Mouse (Mus musculus) macrophage (primary cell): ENCODE data around the gene Mpp5. TPM values are rescaled to one million over a fixed set of nuclear protein-coding genes. Genes with fewer than 3 reads are reported as not detected.

Source experiments
- H3K27ac ChIP-seq: fragments of 350-480 bp; formaldehyde crosslinking; 2 replicates; pipeline ENCODE4 v1.9.0; 2021
- H3K36me3 ChIP-seq: fragments of 350-480 bp; formaldehyde crosslinking; 2 replicates; pipeline ENCODE4 v1.9.0; 2021; ENCODE audit errors: inconsistent target
- H3K4me3 ChIP-seq: fragments of 350-480 bp; formaldehyde crosslinking; 2 replicates; pipeline ENCODE4 v1.9.0; 2021; ENCODE audit errors: inconsistent target
- H3K79me2 ChIP-seq: fragments of 350-480 bp; formaldehyde crosslinking; 2 replicates; pipeline ENCODE4 v1.9.0; 2021; ENCODE audit errors: inconsistent target
- WGBS: methylation state at CpG from one replicate; pipeline ENCODE4 v1.1.7; 2026; ENCODE audit warnings: inconsistent platforms; ENCODE audit not compliant: missing documents; 5-methylcytosine and 5-hydroxymethylcytosine counted together
- polyA plus RNA-seq: library from polyadenylated mRNA; stranded (reverse); fragments of 250-400 nt; gene quantifications from 3 replicates; pipeline ENCODE4 v1.2.4, GENCODE M21; 2018; ENCODE audit warnings: inconsistent platforms
- total RNA-seq, 78 experiments: library from RNA; depleted of rRNA; stranded (reverse); fragments of 250-400 nt; gene quantifications; 1 replicate in 9 of 78; 2 replicates in 24 of 78; 3 replicates in 43 of 78; 4 replicates in 2 of 78; pipeline ENCODE4 v1.2.4; 2018; ENCODE audit warnings: inconsistent platforms in 56 of 78

Mpp5 gene
- 100 to 1,000 TPM in 5 of 26 experiments, 10 to 100 TPM in 21; 14.4 to 209 (median 38.3) TPM for total RNA-seq (2018; cell fraction: chromatin; rRNA removed)
- total RNA-seq (2018; cell fraction: cytosol; rRNA removed), result 10 to 100 TPM; 13.4 to 69.1 (median 22.2) TPM
- total RNA-seq (2018; cell fraction: nucleus; rRNA removed), result 100 to 1,000 TPM in 3 of 26 experiments, 10 to 100 TPM in 23; 13.8 to 124 (median 27.7) TPM
- 12.8 to 14.0 TPM (median 13.8 TPM) in 3 replicates for polyA plus RNA-seq

DNA sequence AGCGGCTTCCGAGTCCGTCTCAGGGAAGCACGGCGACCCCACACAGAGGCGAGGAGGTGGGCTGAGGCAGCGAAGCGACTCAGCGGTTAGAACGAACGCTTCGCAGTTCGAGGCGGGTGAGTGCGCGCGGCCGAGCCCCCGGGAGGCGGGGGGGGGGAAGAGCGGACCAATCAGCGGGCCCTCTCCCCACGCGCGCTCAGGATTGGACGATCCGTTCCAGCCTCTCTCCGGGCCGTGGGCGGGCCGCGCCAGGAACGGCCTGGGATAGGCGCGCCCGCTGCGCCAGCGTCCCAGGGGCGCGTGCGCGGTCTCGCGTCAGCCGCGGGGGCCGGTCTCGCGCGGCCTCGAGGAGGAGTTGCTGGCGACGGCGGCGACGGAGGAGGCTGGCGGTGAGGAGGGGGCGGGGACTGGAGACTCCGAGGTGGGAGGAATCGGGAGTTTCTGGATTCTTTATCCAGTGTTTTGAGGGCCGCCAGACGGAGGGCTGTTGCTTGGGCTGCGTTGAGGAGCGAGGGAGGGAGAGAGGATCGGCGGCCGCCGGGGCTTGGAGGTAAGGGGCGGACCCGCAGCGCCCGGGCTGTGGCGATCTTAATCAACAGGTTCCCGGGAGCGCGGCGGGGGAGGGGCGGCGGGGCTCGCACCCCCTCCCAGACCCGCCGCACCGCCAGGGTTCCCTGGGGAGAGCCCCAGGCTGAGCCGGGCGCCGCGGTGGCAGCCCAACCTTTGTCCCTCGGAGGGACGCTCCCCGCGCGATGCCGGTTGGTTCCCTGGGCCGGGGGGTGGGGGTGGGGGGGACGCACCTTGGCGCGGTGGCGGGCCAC lies at the start of gene Mpp5:
Gene Mpp5 (plus strand): TSS at position 351 of the 821 bp plus-strand sequence.
- no peaks in the 10 kb centered on the region for H3K36me3 ChIP-seq
- under 1% methylated on average over 81 of the region's 98 CpGs for WGBS
- peak within 1 kb of the TSS; percentile 17; the same call in 1 of the 2 replicates for H3K27ac ChIP-seq
- H3K79me2 ChIP-seq, result peaks cover 41% of the 10 kb centered on the region
- peak within 1 kb of the TSS; percentile 56 for H3K4me3 ChIP-seq

- no peaks in the 10 kb centered on the region for H3K36me3 ChIP-seq
- WGBS, result 43% methylated on average over 2 of the region's 2 CpGs
These were observed 30.9 kb upstream of the Mpp5 start for GRCm38 (mm10) chr12:78717783-78718182.

GRCm38 (mm10) chr12:78727723-78728122 lies 21.0 kb upstream of the Mpp5 start:
- H3K79me2 ChIP-seq, result no peaks in the 10 kb centered on the region
- no peak overlapping the region for H3K4me3 ChIP-seq
- no peak overlapping the region for H3K27ac ChIP-seq
- no peaks in the 10 kb centered on the region for H3K36me3 ChIP-seq
- WGBS, result 90% methylated on average over 4 of the region's 4 CpGs

More at GRCm38 (mm10) chr12:78717783-78718182, 30.9 kb upstream of the Mpp5 start:
- no peak overlapping the region for H3K27ac ChIP-seq
- no peaks in the 10 kb centered on the region for H3K79me2 ChIP-seq
- H3K4me3 ChIP-seq, result no peak overlapping the region

DNA sequence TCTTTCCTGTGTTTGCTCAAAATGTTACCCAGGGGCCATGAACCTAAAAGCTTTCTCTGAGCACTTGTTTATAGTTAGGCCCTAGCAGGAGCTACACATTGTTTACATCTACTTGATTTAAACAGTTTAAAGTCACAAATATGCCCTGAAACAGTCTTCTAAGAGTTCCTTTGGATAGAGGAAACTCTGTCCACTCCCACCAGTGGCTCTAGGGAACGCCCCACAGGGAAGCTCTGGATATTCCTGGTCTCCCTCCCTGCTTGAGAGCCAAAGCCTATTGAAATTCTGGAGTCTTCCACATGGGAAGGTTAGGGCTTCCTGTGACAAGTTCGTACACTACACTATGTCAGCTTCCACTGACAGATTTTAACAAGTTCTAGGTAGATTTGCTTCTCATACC lies 9.1 kb upstream of the Mpp5 start:
- Histone ChIP-seq H3K36me3 (no peaks in the 10 kb centered on the region), H3K4me3 (no peak overlapping the region), H3K79me2 (no peaks in the 10 kb centered on the region), H3K27ac (no peak overlapping the region)
- 81% methylated on average over 2 of the region's 2 CpGs for WGBS

GRCm38 (mm10) chr12:78740289-78740688 lies 8.4 kb upstream of the Mpp5 start:
- Histone ChIP-seq H3K79me2 (no peaks in the 10 kb centered on the region), H3K36me3 (no peaks in the 10 kb centered on the region), H3K27ac (no peak overlapping the region), H3K4me3 (no peak overlapping the region)
- WGBS, result 92% methylated on average over 2 of the region's 2 CpGs

DNA sequence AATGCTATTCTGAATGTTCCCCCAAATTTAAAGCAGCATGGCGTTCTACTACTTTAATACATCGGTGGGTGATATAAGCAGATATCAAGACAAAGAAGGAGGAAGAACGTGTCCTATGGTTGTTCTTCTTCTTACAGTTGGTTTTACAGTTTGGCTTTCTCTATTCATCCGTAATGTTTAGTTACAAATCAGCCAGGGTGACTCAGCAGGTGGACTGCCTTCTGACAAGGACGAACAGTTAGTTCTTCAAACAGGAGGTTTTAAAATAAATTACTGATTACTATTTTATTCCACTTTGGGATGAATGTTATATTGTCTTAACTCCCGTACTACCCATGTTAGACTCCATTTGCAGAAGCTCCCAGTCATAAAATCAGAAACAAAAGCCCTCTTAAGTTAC lies 2.5 kb upstream of the Mpp5 start:
- H3K36me3 ChIP-seq, result no peaks in the 10 kb centered on the region
- WGBS, result 75% methylated on average over 6 of the region's 6 CpGs
- no peak overlapping the region for H3K4me3 ChIP-seq
- H3K79me2 ChIP-seq, result peaks cover 17% of the 10 kb centered on the region
- no peak overlapping the region for H3K27ac ChIP-seq

DNA sequence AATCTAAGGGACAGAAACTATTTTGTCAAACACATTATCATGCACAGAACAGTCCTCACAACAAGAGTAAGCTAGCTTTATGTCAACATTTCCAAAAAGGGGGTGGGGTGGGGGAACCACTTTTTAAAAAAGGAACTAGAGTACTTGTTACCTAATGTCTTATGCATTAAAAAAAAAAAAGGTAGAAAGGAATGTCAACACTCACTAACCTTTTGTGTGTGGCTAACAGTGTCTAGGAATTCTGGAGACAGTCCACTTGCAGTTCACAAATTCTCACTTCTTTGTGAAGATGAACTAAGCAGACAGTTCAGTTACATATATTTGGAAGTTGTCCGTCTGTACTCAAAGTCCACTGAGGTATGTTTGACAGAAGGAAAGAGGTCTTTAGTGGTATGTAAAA lies 1.3 kb upstream of the Mpp5 start:
- Histone ChIP-seq H3K36me3 (no peaks in the 10 kb centered on the region), H3K27ac (no peak overlapping the region), H3K4me3 (no peak overlapping the region), H3K79me2 (peaks cover 29% of the 10 kb centered on the region)
- 27% methylated on average over 1 of the region's 1 CpGs for WGBS

GRCm38 (mm10) chr12:78748113-78748512 lies 594 bp upstream of the Mpp5 start:
- WGBS, result 2% methylated on average over 10 of the region's 10 CpGs
- Histone ChIP-seq H3K36me3 (no peaks in the 10 kb centered on the region), H3K4me3 (peak overlapping the region; percentile 47), H3K27ac (no peak overlapping the region), H3K79me2 (peaks cover 36% of the 10 kb centered on the region)

DNA sequence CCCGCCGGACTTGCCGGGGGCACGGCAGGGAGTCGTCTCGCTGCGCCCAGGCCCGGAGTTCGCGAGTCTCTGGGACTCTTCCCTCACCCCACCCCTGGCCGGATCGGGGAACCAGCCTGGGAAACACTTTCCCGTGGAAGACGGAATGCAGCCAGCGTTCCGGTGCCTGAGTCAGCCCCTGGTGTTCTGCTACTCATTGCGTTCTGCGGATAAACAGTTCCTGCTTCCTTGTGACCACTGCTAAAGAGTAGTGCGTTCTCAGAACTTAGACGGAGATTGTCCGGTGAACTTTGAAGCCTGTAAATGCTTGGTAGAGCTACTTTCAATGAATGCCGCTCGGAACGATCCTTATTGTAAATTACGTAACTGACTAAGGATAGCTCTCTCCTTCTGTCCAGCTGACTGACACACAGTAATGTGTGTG lies 683 bp downstream of the Mpp5 start:
- peak overlapping the region; percentile 17; the same call in 1 of the 2 replicates for H3K27ac ChIP-seq
- H3K79me2 ChIP-seq, result peaks cover 41% of the 10 kb centered on the region
- no peaks in the 10 kb centered on the region for H3K36me3 ChIP-seq
- peak overlapping the region; percentile 56 for H3K4me3 ChIP-seq
- WGBS, result under 1% methylated on average over 25 of the region's 25 CpGs

DNA sequence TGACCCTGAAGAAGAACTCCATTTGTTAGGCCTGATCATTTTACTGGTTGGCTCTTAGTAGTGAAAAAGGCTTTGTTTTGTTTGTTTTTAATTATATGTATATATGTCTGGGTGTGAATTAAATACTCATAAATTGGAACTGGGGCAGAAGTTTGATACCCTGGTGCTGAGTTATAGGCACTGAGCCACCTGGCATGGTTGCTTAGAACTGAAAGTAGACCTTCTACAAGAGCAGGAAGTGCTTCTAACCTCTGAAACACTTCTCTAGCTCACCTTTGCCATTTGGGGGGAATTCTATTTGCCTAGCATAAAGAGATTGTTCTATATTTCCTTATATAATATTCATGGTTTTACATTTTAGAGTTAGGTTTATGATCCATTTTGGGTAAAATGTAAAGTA lies 13.3 kb downstream of the Mpp5 start:
- H3K4me3 ChIP-seq, result no peak overlapping the region
- no peaks in the 10 kb centered on the region for H3K36me3 ChIP-seq
- H3K27ac ChIP-seq, result no peak overlapping the region
- peaks cover 24% of the 10 kb centered on the region; the same call in 1 of the 2 replicates for H3K79me2 ChIP-seq

GRCm38 (mm10) chr12:78769031-78769713 lies 20.5 kb downstream of the Mpp5 start:
- Histone ChIP-seq H3K4me3 (no peak overlapping the region), H3K36me3 (no peaks in the 10 kb centered on the region), H3K79me2 (peaks cover 20% of the 10 kb centered on the region; the same call in 1 of the 2 replicates), H3K27ac (no peak overlapping the region)
- WGBS, result 85% methylated on average over 4 of the region's 6 CpGs

DNA sequence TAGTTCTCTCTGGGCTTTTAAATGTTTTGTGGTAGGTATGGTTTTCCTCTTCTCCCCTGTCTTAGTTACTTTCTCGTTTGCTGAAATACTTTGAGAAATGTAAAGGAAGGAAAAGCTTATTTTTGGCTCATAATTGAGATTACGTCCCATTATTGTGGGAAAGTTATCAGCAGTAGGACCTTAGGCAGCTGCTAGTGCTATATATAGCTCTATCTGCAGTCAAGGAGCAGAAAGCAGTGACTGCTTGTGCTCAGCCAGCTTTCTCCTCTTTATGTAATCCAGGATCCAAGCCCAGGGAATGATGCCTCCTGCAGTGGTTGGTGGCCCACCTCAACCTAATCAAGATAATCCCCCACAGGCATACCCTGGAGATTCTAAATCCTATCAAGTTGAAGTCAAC lies 24.5 kb downstream of the Mpp5 start:
- H3K79me2 ChIP-seq, result no peaks in the 10 kb centered on the region; the same call in 1 of the 2 replicates
- WGBS, result 36% methylated on average over 2 of the region's 2 CpGs
- H3K36me3 ChIP-seq, result no peaks in the 10 kb centered on the region
- H3K4me3 ChIP-seq, result no peak overlapping the region
- no peak overlapping the region for H3K27ac ChIP-seq

GRCm38 (mm10) chr12:78777916-78778315 lies 29.2 kb downstream of the Mpp5 start:
- Histone ChIP-seq H3K79me2 (no peaks in the 10 kb centered on the region; the same call in 1 of the 2 replicates), H3K36me3 (no peaks in the 10 kb centered on the region), H3K27ac (no peak overlapping the region), H3K4me3 (no peak overlapping the region)
- 94% methylated on average over 2 of the region's 2 CpGs for WGBS

DNA sequence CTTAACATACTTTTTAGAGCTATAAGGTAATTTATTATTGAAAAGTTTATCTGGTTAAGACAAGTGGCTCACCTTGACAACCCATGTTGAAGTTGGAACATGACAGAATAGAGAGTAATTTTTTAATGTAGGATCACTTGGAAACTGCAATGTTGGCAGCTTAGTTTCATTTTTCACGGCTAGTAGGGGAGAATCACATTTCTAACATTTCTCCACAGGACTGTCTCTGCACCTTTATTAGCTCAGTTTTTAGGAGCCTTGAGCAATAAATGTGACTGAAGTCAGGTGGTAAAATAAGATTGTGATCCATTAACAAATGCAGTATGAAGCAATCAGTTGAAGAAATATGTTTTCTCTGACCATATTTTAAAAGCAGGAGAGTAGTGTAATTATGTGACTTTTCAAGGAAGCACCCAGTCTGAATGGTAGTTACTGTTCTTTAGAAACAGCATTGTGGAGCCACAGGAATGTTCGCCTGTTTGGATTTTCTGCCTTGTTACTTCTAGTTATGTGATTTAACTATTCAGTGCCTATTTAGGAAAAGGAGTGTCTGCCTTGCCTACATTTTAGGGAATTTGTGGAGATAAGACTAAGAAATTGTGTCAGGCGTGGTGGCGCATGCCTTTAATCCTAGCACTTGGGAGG lies 29.8 kb downstream of the Mpp5 start:
- Histone ChIP-seq H3K36me3 (no peaks in the 10 kb centered on the region), H3K27ac (no peak overlapping the region), H3K79me2 (no peaks in the 10 kb centered on the region), H3K4me3 (no peak overlapping the region)
- 84% methylated on average over 4 of the region's 4 CpGs for WGBS
